Mouse (Mus musculus) embryo, embryonic 11 days (tissue): Measurements from ENCODE around the gene Neto2.

ENCODE experiments used
- DNase-seq: peaks from one replicate; pipeline ENCODE4 v3.0.0-alpha.2; 2015

Gene Neto2

DNA sequence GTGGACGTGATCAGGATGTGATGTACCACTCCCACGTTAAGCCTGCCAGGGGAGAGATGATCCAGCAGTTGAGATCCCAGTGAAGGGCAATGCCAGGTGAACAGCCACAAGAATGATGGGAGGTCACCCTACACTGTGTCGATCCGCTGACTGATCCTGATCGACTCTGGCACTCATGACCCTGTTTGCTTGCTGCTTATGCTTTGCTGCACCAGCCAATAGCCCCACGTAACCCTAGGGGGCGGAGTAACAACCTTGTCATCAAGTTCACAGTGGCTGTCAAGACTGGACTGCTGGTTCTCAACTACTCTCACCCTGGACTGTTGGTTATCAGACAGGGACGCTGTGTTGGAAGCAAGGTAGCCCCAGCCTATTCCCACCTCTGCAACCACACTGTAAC is 99.0 kb downstream of the Neto2 start:
- DNase-seq = no peak

DNA sequence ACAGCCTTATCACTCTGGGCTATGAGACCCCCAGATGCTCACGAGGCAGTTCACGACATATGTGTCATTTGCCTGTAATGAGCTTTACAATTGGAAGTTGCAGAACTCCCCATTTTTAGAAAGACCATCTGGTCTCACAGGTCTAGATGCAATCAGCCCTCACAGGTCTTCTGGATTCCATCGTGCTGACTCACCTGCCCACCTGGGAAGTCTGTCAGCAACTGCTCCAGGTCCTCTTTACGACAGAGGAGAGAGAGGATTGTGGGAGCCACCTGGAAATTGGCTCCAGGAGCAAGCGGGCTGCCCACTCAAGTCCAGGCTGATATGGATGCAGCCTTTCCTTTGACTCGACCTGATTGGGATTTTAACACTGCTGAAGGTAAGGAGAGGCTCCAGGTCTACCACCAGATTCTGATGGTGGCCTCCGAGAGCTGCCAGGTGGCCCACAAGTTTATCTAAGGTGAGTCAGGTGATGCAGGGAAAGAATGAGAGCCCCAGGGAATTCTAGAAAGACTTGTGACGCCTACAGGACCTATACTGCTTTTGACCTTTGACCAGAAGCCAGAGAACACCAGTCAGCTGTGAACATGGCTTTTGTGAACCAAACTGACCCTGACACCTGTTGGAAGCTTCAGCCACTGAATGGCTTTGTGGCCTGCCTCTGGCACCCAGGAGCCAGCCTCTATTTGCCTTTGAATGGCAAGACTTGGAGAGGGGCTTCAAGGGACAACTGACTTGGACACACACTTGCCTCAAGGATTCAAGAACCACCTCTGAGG is 103.1 kb downstream of the Neto2 start:
- no peak for DNase-seq

- DNase-seq = no peak
These were observed 105.3 kb downstream of the Neto2 start for GRCm38 (mm10) chr8:85595391-85595790.

DNA sequence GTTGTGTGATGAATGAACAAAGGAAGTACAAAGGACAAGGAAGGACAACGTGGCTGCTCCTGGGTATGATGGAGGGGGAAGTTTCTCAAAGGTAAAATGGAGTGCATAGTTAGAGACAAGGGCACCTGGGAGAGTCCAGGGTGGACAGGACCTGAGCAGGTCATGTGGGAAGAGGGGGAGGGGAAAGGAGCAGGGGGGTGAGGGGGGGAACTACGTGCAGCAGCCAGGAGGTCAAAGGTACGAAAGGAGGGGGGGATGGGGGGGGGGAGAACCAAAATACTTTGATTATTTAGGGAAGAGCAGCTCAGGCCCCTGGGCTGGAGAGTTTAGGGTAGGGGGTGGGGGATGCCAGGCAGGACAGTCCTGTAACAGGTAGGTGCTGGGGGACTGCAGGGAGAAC is 105.7 kb downstream of the Neto2 start:
- DNase-seq = no peak

- no peak for DNase-seq
These were observed 107.4 kb downstream of the Neto2 start for GRCm38 (mm10) chr8:85593324-85593723.

DNA sequence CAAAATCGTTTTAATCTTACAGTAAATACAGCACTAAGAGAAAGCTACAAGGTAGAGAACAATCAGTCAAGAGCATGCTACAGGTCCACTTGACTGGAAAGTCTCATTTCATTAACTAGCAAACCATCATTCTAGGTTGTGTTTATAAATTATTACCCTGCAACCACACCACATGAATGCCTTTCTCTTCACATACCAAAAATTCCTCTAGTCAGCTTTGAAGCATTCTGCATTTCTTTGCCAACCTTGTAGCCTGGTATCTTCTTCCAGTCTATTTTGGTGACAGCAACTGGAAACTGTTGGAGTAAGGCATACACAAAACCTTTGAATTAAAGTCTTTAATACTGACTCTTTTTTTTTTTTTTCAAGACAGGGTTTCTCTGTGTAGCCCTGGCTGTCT is 109.2 kb downstream of the Neto2 start:
- no peak for DNase-seq

- no peak for DNase-seq
These were observed 110.5 kb downstream of the Neto2 start for GRCm38 (mm10) chr8:85590258-85590657.

GRCm38 (mm10) chr8:85588596-85588995 is 112.1 kb downstream of the Neto2 start:
- no peak for DNase-seq
